Mouse (Mus musculus): ENCODE measurements at regions not wholly inside any gene's neighbourhood (a gene's known extent, or its start where the extent isn't known, plus 50 kb on each side); places are given as distances from the start of the nearest gene placed in this dataset.
A peak's percentile ranks its signal among the peaks of the same experiment; 100 is the strongest.

- no peak for DNase-seq (ENCODE audit: inconsistent age in 2 of 2, low spot score in 1 of 2)
Measured at GRCm38 (mm10) chr7:36829710-36830109, 131.8 kb downstream of the Tshz3 start.

DNA sequence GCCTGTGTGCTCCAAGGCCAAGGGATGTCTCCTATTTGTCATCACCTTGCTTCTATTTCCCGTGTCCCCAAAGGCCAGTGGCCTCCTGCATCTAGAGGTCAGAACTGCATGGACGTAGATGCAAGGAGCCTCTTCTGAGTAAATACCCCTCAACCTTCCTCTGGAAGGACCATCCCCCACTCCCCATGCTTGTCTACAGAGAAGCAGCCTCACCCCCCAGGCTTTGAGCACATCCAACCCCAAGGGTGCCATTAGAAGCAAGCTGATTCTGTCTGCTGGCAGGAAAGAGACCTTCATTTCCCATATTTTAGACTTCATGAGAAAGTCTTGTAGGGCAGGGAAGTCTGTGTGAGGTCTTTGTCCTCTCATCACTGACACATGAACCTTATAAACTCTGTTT is 132.2 kb downstream of the Tshz3 start:
- DNase-seq (ENCODE audit: inconsistent age in 2 of 2, low spot score in 1 of 2): no peak

DNA sequence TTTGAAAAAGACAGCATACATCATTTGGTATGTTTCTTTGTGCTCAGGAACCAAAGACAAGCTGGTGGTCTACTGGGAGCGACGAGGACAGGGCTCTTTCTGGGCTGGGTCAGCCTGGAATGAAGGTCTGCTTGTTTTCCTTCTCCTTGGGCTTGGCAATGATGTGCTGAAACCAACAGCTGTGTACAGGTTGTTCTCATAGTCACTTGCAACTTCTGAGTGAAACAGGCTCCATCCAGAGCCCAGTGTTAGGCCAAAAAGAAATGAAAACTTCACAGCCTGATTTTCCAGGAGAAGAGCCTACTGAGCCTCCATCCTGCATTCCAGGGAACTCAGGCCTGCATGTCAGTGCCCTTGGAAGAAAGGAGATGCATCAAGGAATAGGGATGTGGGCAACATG is 150.4 kb downstream of the Tshz3 start:
- DNase-seq (ENCODE audit: inconsistent age in 2 of 2, low spot score in 1 of 2): no peak

DNA sequence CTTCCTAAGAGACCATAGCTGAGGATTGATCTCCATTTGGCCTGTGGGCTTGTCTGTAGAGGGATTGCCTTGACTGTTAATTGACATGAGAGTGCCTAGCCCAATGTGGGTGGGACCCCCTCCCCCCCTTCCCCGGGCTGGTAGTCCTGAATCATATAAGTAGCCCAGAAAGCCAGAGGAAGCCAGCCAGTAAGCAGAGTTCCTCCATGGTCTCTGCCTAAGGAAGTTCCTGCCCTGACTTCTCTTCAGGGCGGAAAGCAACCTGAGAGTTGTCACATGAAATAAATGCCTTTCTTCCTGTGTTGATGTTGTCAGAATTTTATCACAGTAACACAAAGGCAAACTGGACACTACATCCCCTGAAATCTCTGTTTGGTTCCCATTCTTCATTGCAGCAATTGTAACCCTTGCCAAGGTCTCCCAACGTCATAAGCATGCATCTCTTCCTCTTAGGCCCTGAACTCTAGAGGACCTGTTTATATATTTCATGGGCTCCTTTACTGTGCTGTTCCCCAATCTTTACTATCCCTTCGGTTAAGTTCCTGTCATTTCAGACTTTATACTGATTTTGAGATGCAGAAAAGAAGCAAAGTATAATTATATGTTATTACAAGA is 153.5 kb downstream of the Tshz3 start:
- DNase-seq (ENCODE audit: inconsistent age in 2 of 2, low spot score in 1 of 2): no peak

DNA sequence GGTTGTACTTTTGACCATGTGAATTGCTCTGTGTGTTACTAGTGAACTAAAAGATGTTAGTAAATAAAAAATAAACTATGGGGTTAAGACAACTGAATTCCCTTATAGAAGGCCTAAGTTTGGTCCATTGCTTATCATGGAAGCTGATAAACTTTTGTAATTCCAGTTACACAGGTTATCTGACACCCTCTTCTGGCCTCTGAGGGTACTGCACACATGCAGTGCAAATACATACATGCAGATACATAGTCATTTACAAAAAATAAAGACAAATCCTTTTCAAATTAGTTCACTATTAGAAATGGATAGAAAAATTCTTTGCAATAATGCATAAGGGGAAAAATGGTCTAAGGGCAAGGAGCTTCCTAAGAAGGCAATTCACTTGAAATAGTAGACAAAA is 156.4 kb downstream of the Tshz3 start:
- no peak for DNase-seq (ENCODE audit: inconsistent age in 2 of 2, low spot score in 1 of 2)

DNA sequence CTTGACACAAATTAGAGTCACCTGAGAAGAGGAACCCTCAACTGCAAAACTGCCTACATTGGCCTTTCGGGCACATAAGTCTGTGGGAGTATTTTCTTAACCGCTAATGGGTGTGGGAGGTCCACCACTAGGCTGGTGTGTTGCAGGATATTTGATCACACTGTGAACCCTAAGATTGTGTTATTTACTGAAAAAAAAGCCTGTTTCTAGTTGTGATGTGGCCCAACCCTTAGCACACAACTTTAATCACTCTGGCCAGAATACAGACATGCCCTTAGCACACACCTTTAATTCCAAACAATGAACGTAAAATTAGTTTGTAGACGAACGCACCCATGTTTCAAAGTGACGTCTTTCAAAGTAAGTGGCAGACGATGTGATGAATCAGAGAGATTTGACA is 161.5 kb downstream of the Tshz3 start:
- DNase-seq (ENCODE audit: inconsistent age in 2 of 2, low spot score in 1 of 2): no peak

DNA sequence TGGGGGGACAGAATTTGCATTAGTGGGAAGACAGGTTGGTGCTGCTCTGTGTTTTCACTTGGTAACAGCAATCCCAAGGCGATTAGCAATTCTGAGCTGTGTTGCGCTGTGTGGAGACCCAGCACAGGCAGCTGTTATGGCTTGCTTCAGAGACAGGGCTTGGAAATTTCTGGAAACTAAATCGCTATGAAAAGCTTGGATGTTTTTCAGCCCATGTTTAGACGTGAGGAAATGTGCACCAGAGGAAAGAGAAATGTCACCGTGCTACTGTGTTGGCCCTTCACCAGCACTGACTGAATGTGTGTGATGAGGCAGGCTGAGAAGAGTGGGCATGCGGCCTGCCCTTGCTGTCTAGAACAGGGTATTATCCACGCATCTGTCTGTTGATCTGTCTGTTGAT is 164.6 kb downstream of the Tshz3 start:
- no peak for DNase-seq (ENCODE audit: inconsistent age in 2 of 2, low spot score in 1 of 2)

DNA sequence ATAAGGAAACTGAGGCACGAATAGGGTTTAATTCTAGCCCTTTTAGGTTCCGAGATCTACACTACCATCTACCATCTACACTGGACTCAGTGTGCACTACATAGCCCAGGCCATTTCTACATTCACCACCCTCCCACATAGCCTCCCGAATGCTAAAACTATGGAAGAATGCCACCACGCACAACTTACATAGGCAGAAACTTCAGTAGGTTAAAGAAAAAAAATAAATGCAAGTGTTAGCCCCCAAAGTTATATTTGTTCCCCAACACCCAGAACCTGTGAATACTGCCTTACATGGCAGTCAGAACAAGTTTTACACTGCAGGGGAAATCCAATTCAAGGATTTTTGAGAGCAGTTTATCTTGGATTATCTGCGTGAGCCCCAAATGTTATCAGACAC is 165.8 kb downstream of the Tshz3 start:
- no peak for DNase-seq (ENCODE audit: inconsistent age in 2 of 2, low spot score in 1 of 2)

DNA sequence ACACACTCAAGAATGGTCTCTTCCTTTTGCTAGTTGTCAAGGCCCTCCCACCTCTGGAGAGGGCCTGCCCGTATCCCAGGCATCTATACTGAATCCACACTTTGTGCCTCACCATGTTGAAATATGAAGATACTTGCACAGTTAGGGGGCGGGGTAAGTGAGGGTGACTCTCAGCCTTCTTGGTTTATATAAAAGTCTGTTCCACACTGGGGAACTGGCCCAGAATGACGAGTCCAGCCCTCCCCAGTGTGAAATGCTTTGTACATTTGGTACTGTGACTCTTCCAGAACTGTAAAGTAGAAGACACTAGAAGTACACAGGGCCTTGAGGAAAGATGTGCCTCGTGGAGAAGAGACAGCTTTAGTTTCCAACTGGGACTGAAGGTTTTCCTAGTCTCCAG is 166.8 kb downstream of the Tshz3 start:
- DNase-seq (ENCODE audit: inconsistent age in 2 of 2, low spot score in 1 of 2): no peak

- no peak for DNase-seq (ENCODE audit: inconsistent age in 2 of 2, low spot score in 1 of 2)
Measured at GRCm38 (mm10) chr7:36866602-36867001, 168.7 kb downstream of the Tshz3 start.

GRCm38 (mm10) chr7:36874004-36874403 is 176.1 kb downstream of the Tshz3 start:
- DNase-seq (ENCODE audit: inconsistent age in 2 of 2, low spot score in 1 of 2): no peak

DNA sequence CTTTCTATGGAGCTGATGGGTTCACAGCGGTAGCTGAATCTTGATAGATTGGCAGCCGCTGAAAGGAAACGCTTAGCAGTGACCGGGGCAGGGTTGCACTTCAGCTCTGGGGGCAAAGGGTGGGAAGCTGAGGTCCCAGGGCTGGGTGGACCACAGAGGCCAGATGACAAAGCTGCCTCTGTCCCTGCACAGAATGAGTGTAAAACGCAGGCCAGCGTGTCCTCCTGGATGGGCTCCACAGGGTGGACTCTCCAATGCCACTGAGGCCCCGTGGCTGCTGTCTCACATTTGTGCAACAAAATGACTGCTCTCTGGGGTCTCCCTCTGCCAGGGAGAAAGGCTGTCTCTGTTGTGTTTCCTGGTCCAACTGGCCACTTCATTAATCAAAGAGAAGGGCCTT is 179.8 kb downstream of the Tshz3 start:
- DNase-seq (ENCODE audit: inconsistent age in 2 of 2, low spot score in 1 of 2): no peak

GRCm38 (mm10) chr7:36892776-36893500 is 195.0 kb downstream of the Tshz3 start:
- DNase-seq (ENCODE audit: inconsistent age in 2 of 2, low spot score in 1 of 2): no peak

DNA sequence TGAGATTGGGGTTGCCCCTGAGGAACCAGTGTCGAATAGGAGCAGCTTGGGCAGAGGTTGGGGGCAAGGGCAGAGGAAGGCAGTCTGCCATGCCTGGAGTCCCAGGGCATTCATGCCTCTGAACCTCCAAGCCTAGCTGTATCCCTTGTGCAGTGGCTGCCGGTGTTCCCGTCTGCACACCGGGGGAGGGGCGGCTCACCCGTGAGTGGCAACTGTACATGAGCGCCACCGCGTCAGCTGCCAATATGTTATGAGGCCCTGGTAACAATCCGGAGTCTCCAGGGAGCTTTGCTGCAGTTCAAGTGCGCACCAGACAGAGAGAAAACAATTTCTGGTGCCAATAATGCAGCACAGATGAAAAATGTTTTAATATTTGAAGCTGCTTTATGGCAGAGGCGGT is 198.4 kb downstream of the Tshz3 start:
- DNase-seq (ENCODE audit: inconsistent age in 2 of 2, low spot score in 1 of 2): no peak

DNA sequence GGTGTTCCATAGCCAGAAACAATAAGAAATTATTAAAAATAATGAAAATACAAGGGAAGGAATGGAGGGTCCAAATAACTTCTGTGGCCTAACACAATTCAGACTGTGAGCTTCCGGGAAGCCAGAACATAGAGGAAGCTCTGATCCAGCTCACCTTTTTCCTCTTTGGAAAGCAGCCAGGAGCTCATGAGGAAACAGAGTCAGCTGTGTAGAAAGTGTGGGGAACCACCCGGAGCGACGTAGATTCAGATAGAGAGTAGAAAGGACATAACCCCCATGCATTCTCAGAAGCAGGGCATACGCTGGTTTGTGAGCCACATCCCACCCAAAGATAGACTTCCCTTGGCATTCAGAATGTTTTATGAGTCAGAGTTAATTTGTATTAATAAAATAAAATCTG is 203.6 kb downstream of the Tshz3 start:
- DNase-seq (ENCODE audit: inconsistent age in 2 of 2, low spot score in 1 of 2): no peak

DNA sequence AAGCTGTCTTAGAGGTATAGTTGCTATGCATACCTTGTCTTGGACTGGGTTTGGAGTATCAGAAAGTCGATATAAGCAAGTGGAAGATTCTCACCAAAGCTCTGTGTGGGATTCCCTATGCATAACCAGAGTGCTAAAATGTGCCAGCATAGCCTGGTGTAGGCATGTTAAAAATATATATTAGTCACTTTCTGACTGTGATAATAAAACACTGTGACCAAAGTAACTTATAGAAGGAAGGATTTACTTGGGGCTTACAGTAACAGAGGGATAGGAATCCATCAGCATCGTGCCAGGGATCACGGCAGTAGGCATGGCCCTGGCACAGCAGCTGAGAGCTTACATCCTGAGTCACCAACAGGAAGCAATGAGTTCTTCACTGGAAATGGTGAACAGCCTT is 215.4 kb downstream of the Tshz3 start:
- no peak for DNase-seq (ENCODE audit: inconsistent age in 2 of 2, low spot score in 1 of 2)

- DNase-seq (ENCODE audit: inconsistent age in 2 of 2, low spot score in 1 of 2): no peak
Measured at GRCm38 (mm10) chr7:36914261-36914660, 216.3 kb downstream of the Tshz3 start.

- peak; percentile 6 to 32 for DNase-seq (ENCODE audit: inconsistent age in 2 of 2, low spot score in 1 of 2)
Measured at GRCm38 (mm10) chr7:36915171-36915570, 217.3 kb downstream of the Tshz3 start.

GRCm38 (mm10) chr7:36917011-36917410 is 219.1 kb downstream of the Tshz3 start:
- no peak for DNase-seq (ENCODE audit: inconsistent age in 2 of 2, low spot score in 1 of 2)

DNA sequence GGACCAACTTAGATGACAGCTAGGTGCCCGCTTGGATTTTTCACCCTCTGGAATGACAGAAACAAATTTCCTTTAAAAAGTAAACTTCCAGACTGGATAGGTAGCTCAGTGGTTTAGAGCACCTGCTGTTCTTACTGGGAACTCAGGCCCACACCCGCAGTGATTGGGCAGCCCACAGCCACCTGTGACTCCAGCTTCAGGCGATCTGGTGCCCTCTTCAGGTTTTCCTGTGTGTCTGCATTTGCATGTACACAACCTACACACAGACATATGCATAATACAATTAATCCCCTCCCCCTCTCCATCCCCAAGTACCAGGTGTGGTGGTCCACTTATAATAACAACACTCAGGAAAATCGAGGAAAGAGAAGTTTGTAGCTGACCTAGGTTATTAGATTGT is 221.5 kb downstream of the Tshz3 start:
- no peak for DNase-seq (ENCODE audit: inconsistent age in 2 of 2, low spot score in 1 of 2)

GRCm38 (mm10) chr7:36921003-36921402 is 223.1 kb downstream of the Tshz3 start:
- DNase-seq (ENCODE audit: inconsistent age in 2 of 2, low spot score in 1 of 2): no peak

DNA sequence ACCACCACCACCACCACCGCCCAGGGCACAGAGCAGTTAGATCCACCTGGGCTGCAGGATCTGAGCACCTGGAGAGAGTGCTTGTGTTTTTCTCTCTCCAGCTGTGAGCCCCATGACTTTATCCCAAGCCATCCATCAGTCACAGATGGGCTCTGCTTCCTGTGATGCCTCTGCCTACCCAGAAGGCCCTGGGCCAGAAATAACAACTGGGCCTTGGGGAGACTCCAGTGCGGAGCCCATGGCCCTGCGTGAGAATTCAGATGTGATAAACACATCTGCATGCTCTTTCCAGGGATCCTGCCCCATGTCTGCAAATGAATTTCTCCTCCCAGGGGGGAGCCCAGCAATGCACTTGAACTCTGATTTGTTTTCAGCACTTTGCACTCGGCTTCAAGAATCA is 235.6 kb downstream of the Tshz3 start:
- DNase-seq (ENCODE audit: inconsistent age in 2 of 2, low spot score in 1 of 2): no peak
